In the genomic region with DNA sequence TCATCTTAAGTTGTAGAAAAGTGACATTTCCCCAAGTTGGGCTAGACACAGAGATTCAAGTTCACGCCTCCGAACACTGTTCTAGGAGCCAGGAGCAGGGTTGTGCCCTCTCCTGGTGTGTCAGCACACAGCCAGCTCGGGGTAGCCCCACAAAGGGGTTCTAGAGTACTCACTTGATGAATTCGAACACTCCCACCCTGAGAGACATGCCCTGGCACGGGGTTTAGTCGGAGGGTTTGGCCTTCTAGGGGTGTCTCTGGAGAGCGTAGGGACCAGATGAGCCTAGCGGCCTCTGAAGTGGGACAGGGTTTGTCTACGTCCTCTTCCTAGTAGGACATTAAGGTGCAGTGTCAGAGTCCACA, we compare ENCODE assay signal across 8 mouse cellular contexts. TPM values are rescaled to one million over a fixed set of nuclear protein-coding genes. Genes with fewer than 3 reads are reported as not detected.
DNase-seq lines count a peak whose midpoint lies in the region; ATAC-seq and TF ChIP-seq lines count a peak whose summit lies in the region.
"Had no signal": no experiment of that assay in that cellular context is flagged by ENCODE, and none has a peak within 500 bp of the region (broad histone marks: within the 10 kb centered on the region; RNA-seq: fewer than 3 reads in every experiment).

No protein-coding gene starts in this region.

- H3K4me3 ChIP-seq in midbrain, embryonic 12.5 days, result no peak overlapping the region
- no peak overlapping the region for H3K4me3 ChIP-seq in midbrain, embryonic 11.5 days (ENCODE audit: low read depth, low read length)
- no peak overlapping the region for H3K4me3 ChIP-seq in forebrain, embryonic 14.5 days (ENCODE audit: low read depth, low read length)
- no peak overlapping the region for H3K4me3 ChIP-seq in limb, embryonic 13.5 days
- H3K4me3 ChIP-seq in stomach, postnatal 0 days (ENCODE audit: low read depth, low read length), result no peak overlapping the region
- H3K4me3 ChIP-seq in gastrocnemius, adult 2 months, result no peak overlapping the region

- no peak overlapping the region for H3K4me2 ChIP-seq in midbrain, embryonic 12.5 days (replicated peaks)
- no peak overlapping the region for H3K4me2 ChIP-seq in midbrain, embryonic 11.5 days
- H3K4me2 ChIP-seq in forebrain, embryonic 14.5 days (ENCODE audit: low read length), result no peak overlapping the region
- no peak overlapping the region for H3K4me2 ChIP-seq in limb, embryonic 13.5 days (replicated peaks)
- no peak overlapping the region for H3K4me2 ChIP-seq in stomach, postnatal 0 days (replicated peaks; ENCODE audit: low read depth)

- H3K27ac ChIP-seq in midbrain, embryonic 12.5 days (replicated peaks), result peak overlapping the region; percentile 63
- H3K27ac ChIP-seq in midbrain, embryonic 11.5 days (ENCODE audit: low read depth, low read length), result no peak overlapping the region
- H3K27ac ChIP-seq in forebrain, embryonic 14.5 days (ENCODE audit: low read depth, low read length), result peak overlapping the region; percentile 41; the same call in 1 of the 2 replicates
- no peak overlapping the region for H3K27ac ChIP-seq in limb, embryonic 13.5 days
- no peak overlapping the region for H3K27ac ChIP-seq in stomach, postnatal 0 days (replicated peaks)
- H3K27ac ChIP-seq in gastrocnemius, adult 2 months, result no peak overlapping the region

- WGBS in midbrain, embryonic 12.5 days, result 81% methylated on average over 9 of the region's 9 CpGs
- 78% methylated on average over 9 of the region's 9 CpGs for WGBS in midbrain, embryonic 11.5 days
- WGBS in forebrain, embryonic 14.5 days, result 82% methylated on average over 9 of the region's 9 CpGs
- 79% methylated on average over 9 of the region's 9 CpGs for WGBS in limb, embryonic 13.5 days
- 79% methylated on average over 9 of the region's 9 CpGs for WGBS in stomach, postnatal 0 days

- no peaks in the 10 kb centered on the region for H3K4me1 ChIP-seq in midbrain, embryonic 12.5 days
- no peaks in the 10 kb centered on the region for H3K4me1 ChIP-seq in midbrain, embryonic 11.5 days (ENCODE audit: control insufficient read depth, insufficient read depth, low read length)
- no peaks in the 10 kb centered on the region for H3K4me1 ChIP-seq in forebrain, embryonic 14.5 days (ENCODE audit: control insufficient read depth, insufficient read depth, low read length)
- 0 out of 2 replicates have a peak, but pooled peaks cover 4% of the 10 kb centered on the region for H3K4me1 ChIP-seq in limb, embryonic 13.5 days
- H3K4me1 ChIP-seq in stomach, postnatal 0 days (replicated peaks; ENCODE audit: control insufficient read depth, insufficient read depth), result no peaks in the 10 kb centered on the region

- no peaks in the 10 kb centered on the region for H3K9me3 ChIP-seq in midbrain, embryonic 12.5 days
- no peaks in the 10 kb centered on the region for H3K9me3 ChIP-seq in midbrain, embryonic 11.5 days (ENCODE audit: control insufficient read depth, low read length)
- H3K9me3 ChIP-seq in forebrain, embryonic 14.5 days (replicated peaks; ENCODE audit: control insufficient read depth, low read length), result no peaks in the 10 kb centered on the region
- no peaks in the 10 kb centered on the region for H3K9me3 ChIP-seq in limb, embryonic 13.5 days
- H3K9me3 ChIP-seq in stomach, postnatal 0 days (ENCODE audit: control insufficient read depth, low read length), result no peaks in the 10 kb centered on the region

- no peak for TF ChIP-seq CTCF in stomach, postnatal 0 days (IDR thresholded peaks at IDR 0.05; ENCODE audit: low read depth)
- no peak for TF ChIP-seq CTCF in gastrocnemius, adult 2 months (IDR thresholded peaks at IDR 0.05)

- intact Hi-C loops in gastrocnemius, adult 2 months (cut with DNase I), result loop anchor here (1.0 kb wide), 1 partner anchor 324 kb away; no protein-coding TSS in a partner anchor

- no peaks in the 10 kb centered on the region for H3K27me3 ChIP-seq in midbrain, embryonic 12.5 days
- H3K27me3 ChIP-seq in midbrain, embryonic 11.5 days (ENCODE audit: control insufficient read depth, insufficient read depth, low read length), result no peaks in the 10 kb centered on the region
- no peaks in the 10 kb centered on the region for H3K27me3 ChIP-seq in forebrain, embryonic 14.5 days (replicated peaks; ENCODE audit: control insufficient read depth, insufficient read depth, low read length)
- H3K27me3 ChIP-seq in limb, embryonic 13.5 days, result no peaks in the 10 kb centered on the region
- no peaks in the 10 kb centered on the region for H3K27me3 ChIP-seq in stomach, postnatal 0 days (ENCODE audit: control insufficient read depth, insufficient read depth, low read length)

- H3K9ac ChIP-seq in midbrain, embryonic 12.5 days (replicated peaks), result no peak overlapping the region
- H3K9ac ChIP-seq in midbrain, embryonic 11.5 days (ENCODE audit: low read length), result no peak overlapping the region
- no peak overlapping the region for H3K9ac ChIP-seq in forebrain, embryonic 14.5 days (ENCODE audit: low read length)
- no peak overlapping the region for H3K9ac ChIP-seq in limb, embryonic 13.5 days
- no peak overlapping the region for H3K9ac ChIP-seq in stomach, postnatal 0 days (ENCODE audit: low read length)

- DNase-seq in midbrain, embryonic 11.5 days (ENCODE audit: low spot score, missing footprints), result no peak
- no peak for DNase-seq in forebrain, embryonic 14.5 days (ENCODE audit: low spot score)
- no peak for DNase-seq in stomach, postnatal 0 days (ENCODE audit: low spot score)
- DNase-seq in Muller cell, postnatal 12 days (ENCODE audit: inconsistent ontology term), result no peak
- DNase-seq in gastrocnemius, adult 2 months, result no peak

- peaks cover 33% of the 10 kb centered on the region for H3K36me3 ChIP-seq in midbrain, embryonic 12.5 days
- no peaks in the 10 kb centered on the region for H3K36me3 ChIP-seq in midbrain, embryonic 11.5 days (ENCODE audit: control insufficient read depth, insufficient read depth, low read length)
- H3K36me3 ChIP-seq in forebrain, embryonic 14.5 days (ENCODE audit: control insufficient read depth, insufficient read depth, low read length), result peaks cover 23% of the 10 kb centered on the region
- peaks cover 36% of the 10 kb centered on the region for H3K36me3 ChIP-seq in limb, embryonic 13.5 days
- H3K36me3 ChIP-seq in stomach, postnatal 0 days (ENCODE audit: control insufficient read depth, insufficient read depth, low read length), result peaks cover 19% of the 10 kb centered on the region; the same call in 1 of the 2 replicates

- ATAC-seq in midbrain, embryonic 12.5 days (ENCODE audit: low FRiP score, low read depth), result peak; percentile 56
- no peak; the same call in 1 of the 2 replicates for ATAC-seq in midbrain, embryonic 11.5 days (ENCODE audit: low FRiP score)
- peak; percentile 67 for ATAC-seq in forebrain, embryonic 14.5 days
- ATAC-seq in limb, embryonic 13.5 days (ENCODE audit: low FRiP score, low read depth), result peak; percentile 51
- peak; percentile 53; the same call in 1 of the 2 replicates for ATAC-seq in stomach, postnatal 0 days (ENCODE audit: low FRiP score, low TSS enrichment)

- TF ChIP-seq EP300 in stomach, postnatal 0 days (optimal IDR thresholded peaks at IDR 0.05), result no peak

RNA-seq across cellular contexts. Expression of gene Tmem242, which starts 10.3 kb away (rescaled TPM):
- polyA plus RNA-seq in midbrain, embryonic 12.5 days (2016; fragmentation: Nextera tagmentation; extraction: Ambion mirVana), result 112 and 122 TPM in 2 replicates
- polyA plus RNA-seq in midbrain, embryonic 11.5 days (2014; fragmentation: Nextera tagmentation; extraction: Ambion mirVana), result 129 and 144 TPM in 2 replicates
- 115 and 124 TPM in 2 replicates for polyA plus RNA-seq in forebrain, embryonic 14.5 days (2014; fragmentation: Nextera tagmentation; extraction: Ambion mirVana)
- polyA plus RNA-seq in limb, embryonic 13.5 days (2015; fragmentation: Nextera tagmentation; extraction: Ambion mirVana), result 135 and 136 TPM in 2 replicates
- 101 TPM in 2 replicates for polyA plus RNA-seq in stomach, postnatal 0 days (2015; fragmentation: Nextera tagmentation; extraction: Ambion mirVana)
- total RNA-seq in gastrocnemius, adult 2 months (2021), result 100 to 1,000 TPM; 134 to 164 TPM

RNA-seq across cellular contexts. Expression of gene Ldhal6b, which starts 11.2 kb away (rescaled TPM):
- 0.17 TPM in 1 of 2 replicates, not detected in the other for polyA plus RNA-seq in midbrain, embryonic 12.5 days (2016; fragmentation: Nextera tagmentation; extraction: Ambion mirVana)
- not detected in 2 replicates for polyA plus RNA-seq in midbrain, embryonic 11.5 days (2014; fragmentation: Nextera tagmentation; extraction: Ambion mirVana)
- polyA plus RNA-seq in forebrain, embryonic 14.5 days (2014; fragmentation: Nextera tagmentation; extraction: Ambion mirVana), result not detected in 2 replicates
- not detected in 2 replicates for polyA plus RNA-seq in limb, embryonic 13.5 days (2015; fragmentation: Nextera tagmentation; extraction: Ambion mirVana)
- 0.06 TPM in 1 of 2 replicates, not detected in the other for polyA plus RNA-seq in stomach, postnatal 0 days (2015; fragmentation: Nextera tagmentation; extraction: Ambion mirVana)
- total RNA-seq in gastrocnemius, adult 2 months (2021), result under 1 TPM; 0.56 to 0.99 TPM
- polyA plus RNA-seq: liver, embryonic 16.5 days had no signal

Comparison
In these comparisons a context has a peak if more than half of its experiments do, and no peak if none do; other contexts are left out.
1. H3K27ac ChIP-seq: peak in midbrain, embryonic 12.5 days (single experiment) and forebrain, embryonic 14.5 days (single experiment); none in midbrain, embryonic 11.5 days (single experiment), limb, embryonic 13.5 days (single experiment), stomach, postnatal 0 days (single experiment) and gastrocnemius, adult 2 months (single experiment).